Mouse (Mus musculus) hindbrain, embryonic 16.5 days (tissue): ENCODE measurements around the gene Wscd1. TPM values are rescaled to one million over a fixed set of nuclear protein-coding genes. Genes with fewer than 3 reads are reported as not detected.
"Not testable (repeated sequence)": the region's sequence is repeated elsewhere in the genome, so short reads cannot be mapped to it uniquely, and the experiment has no call there.

Experiments used
- ATAC-seq: fragments of 200-750 bp; cut with Nextera tagmentation; 2 replicates; pipeline ENCODE4 v1.8.0; 2017; ENCODE audit warnings: moderate TSS enrichment, moderate library complexity
- H3K27ac ChIP-seq: fragments of 300-500 bp; sonication (generic); 2 replicates; pipeline ENCODE4 v1.5.1; 2014; ENCODE audit warnings: low read depth, mild to moderate bottlenecking, control low read depth, low read length, moderate library complexity
- H3K27me3 ChIP-seq: fragments of 300-500 bp; sonication (generic); replicated peaks from 2 replicates; pipeline ENCODE4 v1.6.1; 2014; ENCODE audit warnings: low read length; ENCODE audit not compliant: control insufficient read depth, insufficient read depth
- H3K36me3 ChIP-seq: fragments of 300-500 bp; sonication (generic); 2 replicates; pipeline ENCODE4 v1.6.1; 2014; ENCODE audit warnings: mild to moderate bottlenecking, low read length, moderate library complexity, mixed read lengths; ENCODE audit not compliant: control insufficient read depth, insufficient read depth
- H3K4me1 ChIP-seq: fragments of 300-500 bp; sonication (generic); 2 replicates; pipeline ENCODE4 v1.6.1; 2014; ENCODE audit warnings: low read depth, low read length; ENCODE audit not compliant: control insufficient read depth, insufficient read depth
- H3K4me2 ChIP-seq: fragments of 300-500 bp; sonication (generic); 2 replicates; pipeline ENCODE4 v1.6.1; 2014; ENCODE audit warnings: mild to moderate bottlenecking, low read length, control low read depth, moderate library complexity
- H3K4me3 ChIP-seq: fragments of 300-500 bp; sonication (generic); 2 replicates; pipeline ENCODE4 v1.5.1; 2014; ENCODE audit warnings: mild to moderate bottlenecking, low read length, control low read depth, moderate library complexity
- H3K9ac ChIP-seq: fragments of 300-500 bp; sonication (generic); 2 replicates; pipeline ENCODE4 v1.6.1; 2014; ENCODE audit warnings: low read depth, mild to moderate bottlenecking, control low read depth, low read length, moderate library complexity
- H3K9me3 ChIP-seq: fragments of 300-500 bp; sonication (generic); 2 replicates; pipeline ENCODE4 v1.6.1; 2014; ENCODE audit warnings: mild to moderate bottlenecking, low read length, moderate library complexity; ENCODE audit not compliant: control insufficient read depth
- whole genome bisulfite sequencing: fragments of 180-500 bp; shearing (Covaris S2); extraction: QIAGEN DNeasy Blood & Tissue Kit; methylation state at CpG from one replicate; pipeline ENCODE4 v1.1.7; 2014; 5-methylcytosine and 5-hydroxymethylcytosine counted together
- polyA plus RNA-seq: library from polyadenylated mRNA; unstranded; fragments of >200 nt; fragmentation: Nextera tagmentation; extraction: Ambion mirVana; gene quantifications from 2 replicates; pipeline ENCODE4 v1.2.1, GENCODE M21; 2015

Wscd1 gene
- polyA plus RNA-seq, 1 experiment from 2014 or later, result 106 TPM

DNA sequence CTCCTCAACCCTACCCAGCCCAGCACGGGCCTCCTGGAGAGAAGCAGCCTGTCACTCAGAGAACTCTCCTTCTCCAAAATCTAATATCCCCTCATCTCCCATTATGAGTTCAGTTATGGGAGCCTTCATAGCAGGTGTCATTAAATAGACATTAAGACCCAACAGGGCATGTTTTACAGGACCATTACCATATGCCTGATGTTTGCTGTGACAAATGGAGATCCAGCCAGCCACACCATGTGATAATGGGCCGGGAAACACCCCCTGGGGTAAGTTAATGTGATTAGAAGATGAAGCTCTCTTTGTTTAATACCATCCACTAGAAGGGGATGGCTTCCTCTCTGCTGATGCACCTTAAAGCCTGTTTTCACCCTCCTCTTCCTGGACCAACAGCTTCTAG lies 62.1 kb downstream of the Wscd1 start:
- WGBS, result 70% methylated on average over 2 of the region's 2 CpGs
- Histone ChIP-seq H3K9ac (no peak overlapping the region), H3K36me3 (no peaks in the 10 kb centered on the region), H3K27ac (no peak overlapping the region), H3K27me3 (no peaks in the 10 kb centered on the region), H3K9me3 (no peaks in the 10 kb centered on the region), H3K4me2 (no peak overlapping the region), H3K4me1 (peaks cover 7% of the 10 kb centered on the region), H3K4me3 (no peak overlapping the region)
- ATAC-seq, result peak; percentile 45; the same call in 1 of the 2 replicates

GRCm38 (mm10) chr11:71812921-71813320 lies 63.2 kb downstream of the Wscd1 start:
- H3K27me3 ChIP-seq, result no peaks in the 10 kb centered on the region
- no peak overlapping the region for H3K9ac ChIP-seq
- peaks cover 7% of the 10 kb centered on the region for H3K4me1 ChIP-seq
- H3K27ac ChIP-seq, result no peak overlapping the region
- H3K4me2 ChIP-seq, result no peak overlapping the region
- WGBS, result 78% methylated on average over 7 of the region's 7 CpGs
- no peak overlapping the region for H3K4me3 ChIP-seq
- no peaks in the 10 kb centered on the region for H3K9me3 ChIP-seq
- ATAC-seq, result no peak
- H3K36me3 ChIP-seq, result no peaks in the 10 kb centered on the region

- Histone ChIP-seq H3K4me2 (no peak overlapping the region), H3K9ac (no peak overlapping the region), H3K4me1 (peaks cover 7% of the 10 kb centered on the region), H3K4me3 (no peak overlapping the region), H3K36me3 (no peaks in the 10 kb centered on the region), H3K27me3 (no peaks in the 10 kb centered on the region), H3K9me3 (no peaks in the 10 kb centered on the region), H3K27ac (no peak overlapping the region)
- 24% methylated on average over 7 of the region's 7 CpGs for WGBS
- ATAC-seq, result peak; percentile 40; the same call in 1 of the 2 replicates
Measured at GRCm38 (mm10) chr11:71814511-71814910, 64.8 kb downstream of the Wscd1 start.

DNA sequence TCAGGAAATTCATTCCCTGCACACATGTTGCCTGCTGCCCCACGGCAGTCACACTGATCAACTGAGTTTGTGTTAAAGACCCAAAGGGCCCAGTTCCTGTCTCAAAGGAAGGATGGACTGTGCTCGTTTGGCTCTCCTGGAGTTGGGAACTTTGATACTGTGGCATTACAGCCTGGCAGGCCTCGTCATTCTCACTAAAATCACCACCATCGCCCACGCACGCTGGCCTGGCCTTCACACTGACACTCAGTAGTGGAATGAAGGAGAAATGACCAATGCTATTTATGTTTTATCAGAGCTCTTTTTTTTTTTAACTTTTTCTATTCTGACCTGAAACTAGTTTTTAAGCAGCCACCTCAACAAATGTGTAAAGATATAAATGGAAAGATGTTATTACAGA lies 65.6 kb downstream of the Wscd1 start:
- no peak overlapping the region for H3K4me2 ChIP-seq
- H3K27ac ChIP-seq, result no peak overlapping the region
- no peak for ATAC-seq
- no peaks in the 10 kb centered on the region for H3K36me3 ChIP-seq
- H3K27me3 ChIP-seq, result no peaks in the 10 kb centered on the region
- no peak overlapping the region for H3K4me3 ChIP-seq
- WGBS, result 86% methylated on average over 6 of the region's 6 CpGs
- H3K4me1 ChIP-seq, result peaks cover 7% of the 10 kb centered on the region
- no peak overlapping the region for H3K9ac ChIP-seq
- no peaks in the 10 kb centered on the region for H3K9me3 ChIP-seq

DNA sequence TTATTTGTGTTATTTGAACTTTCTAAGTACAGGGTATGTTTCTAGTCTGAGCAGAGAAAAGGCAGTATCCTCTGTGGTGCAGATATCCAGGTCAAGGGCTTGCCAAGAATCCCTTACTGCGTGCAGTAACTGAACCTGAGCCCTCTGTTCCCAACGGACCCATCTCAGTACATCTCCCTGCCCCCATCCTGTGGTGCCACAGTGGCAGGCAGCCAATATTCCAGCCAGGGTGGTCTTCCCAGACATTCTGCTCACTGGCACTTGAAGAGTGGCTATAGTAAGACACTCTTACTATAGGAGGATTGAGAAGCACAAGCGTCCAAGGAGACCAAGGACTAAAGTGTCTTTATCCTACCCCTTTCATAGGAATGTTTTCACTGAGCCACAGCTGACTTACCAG lies 67.2 kb downstream of the Wscd1 start:
- Histone ChIP-seq H3K4me2 (no peak overlapping the region), H3K4me1 (peaks cover 7% of the 10 kb centered on the region), H3K36me3 (no peaks in the 10 kb centered on the region), H3K27ac (no peak overlapping the region), H3K9ac (no peak overlapping the region), H3K4me3 (no peak overlapping the region), H3K9me3 (no peaks in the 10 kb centered on the region), H3K27me3 (no peaks in the 10 kb centered on the region)
- no peak for ATAC-seq
- WGBS, result 53% methylated on average over 3 of the region's 3 CpGs

DNA sequence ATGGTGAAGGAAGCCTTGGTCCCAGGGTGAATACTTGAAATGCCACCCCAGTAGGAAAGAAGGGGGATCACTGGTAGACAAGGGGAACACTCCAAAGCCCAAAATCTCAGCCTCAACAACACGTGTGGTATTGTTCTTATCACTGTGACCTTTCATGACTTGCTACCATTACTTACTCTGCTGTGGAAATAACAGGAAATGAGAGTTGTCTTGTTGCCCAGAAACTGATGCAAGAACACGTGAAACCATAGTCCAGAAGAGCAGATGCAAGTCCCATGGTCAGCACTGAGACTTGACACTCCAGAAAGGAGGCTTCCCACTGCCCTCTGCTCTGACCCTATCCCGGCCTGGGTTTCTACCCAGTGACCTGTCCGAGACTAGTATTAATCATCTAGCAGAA lies 67.6 kb downstream of the Wscd1 start:
- peaks cover 7% of the 10 kb centered on the region for H3K4me1 ChIP-seq
- no peaks in the 10 kb centered on the region for H3K27me3 ChIP-seq
- no peak for ATAC-seq
- H3K4me3 ChIP-seq, result no peak overlapping the region
- WGBS, result 77% methylated on average over 4 of the region's 4 CpGs
- H3K4me2 ChIP-seq, result no peak overlapping the region
- H3K36me3 ChIP-seq, result no peaks in the 10 kb centered on the region
- no peak overlapping the region for H3K27ac ChIP-seq
- H3K9me3 ChIP-seq, result no peaks in the 10 kb centered on the region
- no peak overlapping the region for H3K9ac ChIP-seq

GRCm38 (mm10) chr11:71818111-71818510 lies 68.4 kb downstream of the Wscd1 start:
- Histone ChIP-seq H3K4me3 (no peak overlapping the region), H3K36me3 (no peaks in the 10 kb centered on the region), H3K27me3 (no peaks in the 10 kb centered on the region), H3K4me2 (no peak overlapping the region), H3K9ac (no peak overlapping the region), H3K27ac (no peak overlapping the region), H3K9me3 (no peaks in the 10 kb centered on the region), H3K4me1 (peaks cover 7% of the 10 kb centered on the region)
- ATAC-seq, result no peak
- WGBS, result 75% methylated on average over 5 of the region's 5 CpGs

DNA sequence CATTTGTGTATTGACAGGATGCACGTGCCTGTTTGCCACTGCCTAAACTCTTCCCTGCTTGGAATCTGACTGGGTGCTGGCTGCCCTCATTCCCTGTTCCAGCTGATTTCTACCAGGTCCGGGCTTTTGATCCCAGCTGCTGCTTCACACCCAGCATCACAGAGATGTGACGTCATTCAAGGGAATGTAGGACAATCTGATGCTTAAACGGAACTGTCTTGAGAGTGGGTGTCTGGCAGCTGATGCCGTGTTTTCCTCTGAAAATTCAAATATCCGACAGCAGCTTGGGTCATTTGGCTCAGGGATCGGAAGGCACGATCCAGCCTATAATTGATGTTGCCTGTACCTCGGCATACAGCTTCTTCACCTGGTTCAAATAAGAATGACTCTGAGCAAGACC lies 70.2 kb downstream of the Wscd1 start:
- H3K4me2 ChIP-seq, result no peak overlapping the region
- H3K9me3 ChIP-seq, result no peaks in the 10 kb centered on the region
- no peaks in the 10 kb centered on the region for H3K27me3 ChIP-seq
- WGBS, result 72% methylated on average over 9 of the region's 9 CpGs
- no peaks in the 10 kb centered on the region for H3K36me3 ChIP-seq
- H3K4me1 ChIP-seq, result no peaks in the 10 kb centered on the region
- no peak for ATAC-seq
- no peak overlapping the region for H3K9ac ChIP-seq
- no peak overlapping the region for H3K4me3 ChIP-seq
- H3K27ac ChIP-seq, result no peak overlapping the region

- 42% methylated on average over 10 of the region's 10 CpGs for WGBS
- Histone ChIP-seq H3K9ac (no peak overlapping the region), H3K27me3 (no peaks in the 10 kb centered on the region), H3K27ac (no peak overlapping the region), H3K4me3 (no peak overlapping the region), H3K4me1 (no peaks in the 10 kb centered on the region), H3K9me3 (no peaks in the 10 kb centered on the region), H3K36me3 (no peaks in the 10 kb centered on the region), H3K4me2 (peak overlapping the region; percentile 29; the same call in 1 of the 2 replicates)
- ATAC-seq, result no peak
Measured at GRCm38 (mm10) chr11:71820847-71821246, 71.1 kb downstream of the Wscd1 start.

- not testable (repeated sequence) for H3K4me1 ChIP-seq
Measured at GRCm38 (mm10) chr11:71821526-71821925, 71.8 kb downstream of the Wscd1 start.

More at GRCm38 (mm10) chr11:71821526-71821925, 71.8 kb downstream of the Wscd1 start:
- H3K9me3 ChIP-seq, H3K9ac ChIP-seq, H3K27ac ChIP-seq, H3K36me3 ChIP-seq, H3K4me2 ChIP-seq, H3K4me3 ChIP-seq, ATAC-seq, H3K27me3 ChIP-seq: not testable (repeated sequence)
- WGBS, result 80% methylated on average over 6 of the region's 6 CpGs
